Mouse (Mus musculus) intestine, embryonic 15.5 days (tissue): ENCODE measurements around the gene Zmat1. TPM values are rescaled to one million over a fixed set of nuclear protein-coding genes. Genes with fewer than 3 reads are reported as not detected.
A peak's percentile ranks its signal among the peaks of the same experiment; 100 is the strongest.
"Not testable (repeated sequence)": the region's sequence is repeated elsewhere in the genome, so short reads cannot be mapped to it uniquely, and the experiment has no call there.

ENCODE experiments used
- ATAC-seq: fragments of 200-750 bp; cut with Nextera tagmentation; 2 replicates; pipeline ENCODE4 v1.8.0; 2017; ENCODE audit warnings: moderate TSS enrichment, moderate library complexity
- H3K27ac ChIP-seq: fragments of 300-500 bp; sonication (generic); 2 replicates; pipeline ENCODE4 v1.5.1; 2015; ENCODE audit warnings: mild to moderate bottlenecking, inconsistent platforms
- H3K27me3 ChIP-seq: fragments of 300-500 bp; sonication (generic); replicated peaks from 2 replicates; pipeline ENCODE4 v1.6.1; 2015; ENCODE audit warnings: inconsistent platforms
- H3K36me3 ChIP-seq: fragments of 300-500 bp; sonication (generic); 2 replicates; pipeline ENCODE4 v1.6.1; 2015; ENCODE audit warnings: inconsistent platforms
- H3K4me1 ChIP-seq: fragments of 300-500 bp; sonication (generic); replicated peaks from 2 replicates; pipeline ENCODE4 v1.6.1; 2015; ENCODE audit warnings: inconsistent platforms
- H3K4me2 ChIP-seq: fragments of 300-500 bp; sonication (generic); replicated peaks from 2 replicates; pipeline ENCODE4 v1.6.1; 2015; ENCODE audit warnings: mild to moderate bottlenecking, inconsistent platforms
- H3K4me3 ChIP-seq: fragments of 300-500 bp; sonication (generic); replicated peaks from 2 replicates; pipeline ENCODE4 v1.5.1; 2015; ENCODE audit warnings: inconsistent platforms
- H3K9ac ChIP-seq: fragments of 300-500 bp; sonication (generic); 2 replicates; pipeline ENCODE4 v1.6.1; 2015; ENCODE audit warnings: inconsistent platforms
- H3K9me3 ChIP-seq: fragments of 300-500 bp; sonication (generic); 2 replicates; pipeline ENCODE4 v1.6.1; 2016; ENCODE audit warnings: inconsistent platforms
- WGBS: fragments of 180-500 bp; shearing (Covaris S2); methylation state at CpG from one replicate; pipeline ENCODE4 v1.1.7; 2015; 5-methylcytosine and 5-hydroxymethylcytosine counted together
- polyA plus RNA-seq: library from polyadenylated mRNA; unstranded; fragments of >200 nt; fragmentation: Nextera tagmentation; extraction: Ambion mirVana; gene quantifications from 2 replicates; pipeline ENCODE4 v1.2.1, GENCODE M21; 2015

Zmat1 gene
- polyA plus RNA-seq: 3.9 and 4.1 TPM in 2 replicates

GRCm38 (mm10) chrX:135008720-135009470 lies at the start of gene Zmat1:
Zmat1 (minus strand) TSS chrX:135009209.
- Histone ChIP-seq H3K27me3 (no peaks in the 10 kb centered on the region), H3K27ac (peak within 1 kb of the TSS; percentile 89), H3K4me1 (no peaks in the 10 kb centered on the region), H3K4me3 (peak within 1 kb of the TSS; percentile 56), H3K9me3 (no peaks in the 10 kb centered on the region), H3K9ac (peak within 1 kb of the TSS; percentile 73), H3K36me3 (no peaks in the 10 kb centered on the region), H3K4me2 (peak within 1 kb of the TSS; percentile 47)
- 13% methylated on average over 51 of the region's 65 CpGs for WGBS
- ATAC-seq: peak; percentile 100

- H3K9ac ChIP-seq, H3K4me1 ChIP-seq, H3K27me3 ChIP-seq, H3K27ac ChIP-seq, H3K4me3 ChIP-seq, H3K4me2 ChIP-seq, H3K9me3 ChIP-seq, ATAC-seq, H3K36me3 ChIP-seq: not testable (repeated sequence)
- WGBS: 77% methylated on average over 1 of the region's 1 CpGs
Measured at GRCm38 (mm10) chrX:135053939-135054338, 44.9 kb upstream of the Zmat1 start.

- Histone ChIP-seq H3K9ac (no peak overlapping the region), H3K4me3 (peak overlapping the region; percentile 22; the same call in 1 of the 2 replicates), H3K4me1 (no peaks in the 10 kb centered on the region), H3K9me3 (no peaks in the 10 kb centered on the region), H3K36me3 (no peaks in the 10 kb centered on the region), H3K4me2 (peak overlapping the region; percentile 58), H3K27ac (no peak overlapping the region), H3K27me3 (peaks cover 4% of the 10 kb centered on the region; the same call in 1 of the 2 replicates)
- WGBS: 19% methylated on average over 24 of the region's 24 CpGs
- no peak for ATAC-seq
Measured at GRCm38 (mm10) chrX:135035962-135036375, 27.0 kb upstream of the Zmat1 start.

GRCm38 (mm10) chrX:135025135-135025534 lies 16.1 kb upstream of the Zmat1 start:
- Histone ChIP-seq H3K9ac (no peak overlapping the region), H3K9me3 (no peaks in the 10 kb centered on the region), H3K36me3 (no peaks in the 10 kb centered on the region), H3K4me3 (no peak overlapping the region), H3K27me3 (no peaks in the 10 kb centered on the region), H3K27ac (no peak overlapping the region), H3K4me1 (no peaks in the 10 kb centered on the region), H3K4me2 (no peak overlapping the region)
- 83% methylated on average over 9 of the region's 9 CpGs for WGBS
- no peak for ATAC-seq

- no peaks in the 10 kb centered on the region for H3K36me3 ChIP-seq
- H3K9me3 ChIP-seq: no peaks in the 10 kb centered on the region
- no peak overlapping the region for H3K4me2 ChIP-seq
- H3K4me3 ChIP-seq: no peak overlapping the region
- H3K4me1 ChIP-seq: no peaks in the 10 kb centered on the region
- H3K9ac ChIP-seq: no peak overlapping the region
- WGBS: 63% methylated on average over 3 of the region's 3 CpGs
- no peak overlapping the region for H3K27ac ChIP-seq
- H3K27me3 ChIP-seq: no peaks in the 10 kb centered on the region
- ATAC-seq: no peak
Measured at GRCm38 (mm10) chrX:135011381-135011780, 2.4 kb upstream of the Zmat1 start.

- peak overlapping the region; percentile 56 for H3K4me3 ChIP-seq
- H3K36me3 ChIP-seq: no peaks in the 10 kb centered on the region
- 31% methylated on average over 6 of the region's 6 CpGs for WGBS
- no peaks in the 10 kb centered on the region for H3K4me1 ChIP-seq
- H3K27me3 ChIP-seq: no peaks in the 10 kb centered on the region
- H3K9me3 ChIP-seq: no peaks in the 10 kb centered on the region
- H3K9ac ChIP-seq: no peak overlapping the region
- ATAC-seq: no peak
- H3K4me2 ChIP-seq: peak overlapping the region; percentile 47
- no peak overlapping the region for H3K27ac ChIP-seq
Measured at GRCm38 (mm10) chrX:135009471-135009815, 434 bp upstream of the Zmat1 start.

- H3K9ac ChIP-seq: no peak overlapping the region
Measured at GRCm38 (mm10) chrX:135008021-135008420, 988 bp downstream of the Zmat1 start.

GRCm38 (mm10) chrX:134964546-134964945 lies 44.5 kb downstream of the Zmat1 start, which contains the start of gene Nxf2:
Nxf2 (minus strand) TSS chrX:134964754.
- H3K4me2 ChIP-seq: peak within 1 kb of the TSS; percentile 55
- H3K9me3 ChIP-seq: no peaks in the 10 kb centered on the region
- no peak within 1 kb of the TSS for H3K27ac ChIP-seq
- H3K4me3 ChIP-seq: peak within 1 kb of the TSS; percentile 26
- 92% methylated on average over 19 of the region's 19 CpGs for WGBS
- H3K9ac ChIP-seq: no peak within 1 kb of the TSS
- no peak for ATAC-seq
- no peaks in the 10 kb centered on the region for H3K27me3 ChIP-seq
- no peaks in the 10 kb centered on the region for H3K4me1 ChIP-seq
- H3K36me3 ChIP-seq: no peaks in the 10 kb centered on the region

More at GRCm38 (mm10) chrX:135008021-135008420, 988 bp downstream of the Zmat1 start:
- H3K9me3 ChIP-seq: no peaks in the 10 kb centered on the region
- no peak for ATAC-seq
- H3K27me3 ChIP-seq: no peaks in the 10 kb centered on the region
- H3K4me1 ChIP-seq: no peaks in the 10 kb centered on the region
- no peaks in the 10 kb centered on the region for H3K36me3 ChIP-seq
- H3K27ac ChIP-seq: no peak overlapping the region
- peak overlapping the region; percentile 56 for H3K4me3 ChIP-seq
- 41% methylated on average over 5 of the region's 5 CpGs for WGBS
- peak overlapping the region; percentile 47 for H3K4me2 ChIP-seq

- Histone ChIP-seq H3K4me3 (peak overlapping the region; percentile 26), H3K27ac (no peak overlapping the region), H3K4me2 (peak overlapping the region; percentile 55), H3K9ac (no peak overlapping the region), H3K4me1 (no peaks in the 10 kb centered on the region), H3K9me3 (no peaks in the 10 kb centered on the region), H3K27me3 (no peaks in the 10 kb centered on the region), H3K36me3 (no peaks in the 10 kb centered on the region)
- peak; percentile 95 for ATAC-seq
- WGBS: 48% methylated on average over 42 of the region's 53 CpGs
Measured at GRCm38 (mm10) chrX:134963305-134964094, 45.5 kb downstream of the Zmat1 start.

- Histone ChIP-seq H3K4me1 (no peaks in the 10 kb centered on the region), H3K9ac (no peak overlapping the region), H3K9me3 (no peaks in the 10 kb centered on the region), H3K27ac (no peak overlapping the region), H3K4me2 (no peak overlapping the region), H3K27me3 (no peaks in the 10 kb centered on the region), H3K4me3 (no peak overlapping the region), H3K36me3 (no peaks in the 10 kb centered on the region)
- ATAC-seq: no peak
- WGBS: 36% methylated on average over 5 of the region's 5 CpGs
Measured at GRCm38 (mm10) chrX:134930361-134930760, 78.6 kb downstream of the Zmat1 start.

- WGBS: 77% methylated on average over 5 of the region's 5 CpGs
- Histone ChIP-seq H3K36me3 (no peaks in the 10 kb centered on the region), H3K27me3 (no peaks in the 10 kb centered on the region), H3K27ac (no peak overlapping the region), H3K9ac (no peak overlapping the region), H3K4me1 (no peaks in the 10 kb centered on the region), H3K4me2 (no peak overlapping the region), H3K9me3 (no peaks in the 10 kb centered on the region), H3K4me3 (no peak overlapping the region)
- ATAC-seq: no peak
Measured at GRCm38 (mm10) chrX:134929927-134930326, 79.1 kb downstream of the Zmat1 start.

- Histone ChIP-seq H3K9ac (no peak overlapping the region), H3K27me3 (no peaks in the 10 kb centered on the region), H3K27ac (no peak overlapping the region), H3K9me3 (no peaks in the 10 kb centered on the region), H3K4me3 (no peak overlapping the region), H3K4me1 (no peaks in the 10 kb centered on the region), H3K36me3 (no peaks in the 10 kb centered on the region), H3K4me2 (no peak overlapping the region)
- no peak for ATAC-seq
Measured at GRCm38 (mm10) chrX:134925058-134925457, 84.0 kb downstream of the Zmat1 start.
